Mouse (Mus musculus) liver, postnatal 0 days (tissue): ENCODE results near the gene Tex48.

Experiments used
- CTCF ChIP-seq: sonication (generic); IDR thresholded peaks from 2 replicates; pipeline ENCODE4 v1.5.1; 2016; ENCODE audit warnings: antibody characterized with exemption, low read depth
- EP300 ChIP-seq: IDR thresholded peaks from 2 replicates; pipeline ENCODE4 v1.6.1; 2016; ENCODE audit warnings: antibody characterized with exemption, low read depth, mild to moderate bottlenecking

DNA sequence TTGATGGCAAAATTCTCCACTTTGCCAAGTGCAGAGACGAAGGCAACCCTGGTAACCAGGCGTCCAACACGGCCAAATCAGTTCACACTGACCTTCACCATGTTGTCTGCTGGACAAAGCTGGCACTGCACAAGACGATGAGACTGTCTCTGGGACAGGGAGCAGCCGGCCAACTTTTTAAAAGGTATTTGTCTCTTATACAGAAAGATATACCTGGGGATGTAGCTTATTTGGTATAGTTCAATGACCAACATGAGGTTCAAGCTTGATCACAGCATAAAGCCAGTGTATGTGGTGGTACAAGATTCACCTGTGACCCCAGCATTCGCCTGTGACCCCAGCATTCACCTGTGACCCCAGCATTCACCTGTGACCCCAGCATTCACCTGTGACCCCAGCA lies 41.1 kb upstream of the Tex48 start, which contains the start of gene Gm11214:
- no peak for TF ChIP-seq CTCF
- no peak for TF ChIP-seq EP300
